Mouse (Mus musculus) thymus, adult 2 months (tissue): Measurements from ENCODE around the gene Ahdc1.

ENCODE experiments used
- CTCF ChIP-seq: fragments of 200-500 bp; IDR thresholded peaks from 2 replicates; pipeline ENCODE4 v1.5.1; 2012; ENCODE audit warnings: mild to moderate bottlenecking, control low read depth, low read length, moderate library complexity, borderline replicate concordance; ENCODE audit not compliant: control insufficient read depth, poor library complexity, insufficient read depth; ENCODE audit errors: extremely low read depth
- POLR2A ChIP-seq: fragments of 200-500 bp; IDR thresholded peaks from 2 replicates; pipeline ENCODE4 v1.6.1; 2012; ENCODE audit warnings: mild to moderate bottlenecking, low read length, control low read depth, moderate library complexity; ENCODE audit not compliant: control insufficient read depth, poor library complexity, insufficient read depth; ENCODE audit errors: extremely low read depth

DNA sequence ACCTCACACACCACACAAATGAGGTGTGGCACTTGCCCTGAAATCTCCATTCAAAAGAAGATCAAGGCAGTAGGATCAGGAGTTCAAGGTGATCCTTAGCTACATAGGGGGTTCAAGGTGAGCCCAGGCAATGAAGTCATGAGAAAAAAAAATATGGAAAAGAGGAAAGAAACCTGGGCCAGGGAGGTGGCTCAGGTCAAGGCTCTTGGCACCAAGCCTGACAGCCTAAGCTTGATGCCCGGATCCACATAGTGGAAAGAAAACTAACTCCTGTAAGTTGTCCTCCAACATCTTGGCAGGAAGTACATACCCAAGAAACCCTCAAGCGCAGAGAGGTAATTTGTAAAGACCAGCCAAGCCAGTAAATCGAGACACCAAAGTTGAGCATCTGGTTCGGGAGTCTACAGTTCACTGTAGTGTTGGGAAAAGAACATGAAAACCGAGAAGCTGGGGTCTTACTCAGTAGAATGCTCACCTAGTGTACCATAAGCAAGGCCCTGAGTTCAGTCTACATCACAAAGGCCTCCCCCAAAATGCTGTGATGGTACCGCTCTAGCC is 71.2 kb downstream of the Ahdc1 start:
- TF ChIP-seq CTCF (no peak), POLR2A (no peak)
